Mouse (Mus musculus) hindlimb bud, embryonic 11.5 days (tissue): ENCODE data around the gene Psmd7.
A peak's percentile ranks its signal among the peaks of the same experiment; 100 is the strongest.
"Not testable (repeated sequence)": the region's sequence is repeated elsewhere in the genome, so short reads cannot be mapped to it uniquely, and the experiment has no call there.

Source experiments
- DNase-seq: peaks from one replicate; pipeline ENCODE4 v3.0.0-alpha.2; 2012; ENCODE audit warnings: low read depth, low spot score; ENCODE audit errors: extremely low spot score

Psmd7 gene

GRCm38 (mm10) chr8:107587995-107588780, at the start of gene Psmd7:
Gene Psmd7, minus strand, starts transcription at chr8:107588464.
- DNase-seq: peak; percentile 86

- no peak for DNase-seq
Measured at GRCm38 (mm10) chr8:107633734-107634133, 45.5 kb upstream of the Psmd7 start.

GRCm38 (mm10) chr8:107629701-107630100, 41.4 kb upstream of the Psmd7 start:
- DNase-seq: no peak

- DNase-seq: no peak
Measured at GRCm38 (mm10) chr8:107628501-107629149, 40.4 kb upstream of the Psmd7 start.

GRCm38 (mm10) chr8:107627881-107628280, 39.6 kb upstream of the Psmd7 start:
- no peak for DNase-seq

GRCm38 (mm10) chr8:107624301-107624700, 36.0 kb upstream of the Psmd7 start:
- DNase-seq: not testable (repeated sequence)

GRCm38 (mm10) chr8:107621930-107622623, 33.8 kb upstream of the Psmd7 start:
- DNase-seq: no peak

GRCm38 (mm10) chr8:107621136-107621535, 32.9 kb upstream of the Psmd7 start:
- DNase-seq: no peak

- DNase-seq: no peak
Measured at GRCm38 (mm10) chr8:107618499-107618898, 30.2 kb upstream of the Psmd7 start.

GRCm38 (mm10) chr8:107613411-107613810, 25.1 kb upstream of the Psmd7 start:
- DNase-seq: no peak

- DNase-seq: no peak
Measured at GRCm38 (mm10) chr8:107610845-107611244, 22.6 kb upstream of the Psmd7 start.

- peak; percentile 92 for DNase-seq
Measured at GRCm38 (mm10) chr8:107608751-107609150, 20.5 kb upstream of the Psmd7 start.

GRCm38 (mm10) chr8:107603026-107603425, 14.8 kb upstream of the Psmd7 start:
- peak; percentile 66 for DNase-seq

GRCm38 (mm10) chr8:107599691-107600090, 11.4 kb upstream of the Psmd7 start:
- no peak for DNase-seq

GRCm38 (mm10) chr8:107597731-107598130, 9.5 kb upstream of the Psmd7 start:
- DNase-seq: no peak

- no peak for DNase-seq
Measured at GRCm38 (mm10) chr8:107594817-107595216, 6.6 kb upstream of the Psmd7 start.

- DNase-seq: no peak
Measured at GRCm38 (mm10) chr8:107593967-107594729, 5.9 kb upstream of the Psmd7 start.

GRCm38 (mm10) chr8:107587429-107587994, 752 bp downstream of the Psmd7 start:
- no peak for DNase-seq

GRCm38 (mm10) chr8:107582136-107582535, 6.1 kb downstream of the Psmd7 start:
- DNase-seq: no peak

GRCm38 (mm10) chr8:107581536-107581935, 6.7 kb downstream of the Psmd7 start:
- no peak for DNase-seq

- no peak for DNase-seq
Measured at GRCm38 (mm10) chr8:107580879-107581278, 7.4 kb downstream of the Psmd7 start.
